Mouse (Mus musculus) liver, embryonic 15.5 days (tissue): ENCODE measurements around the gene Cd200r4. TPM values are rescaled to one million over a fixed set of nuclear protein-coding genes. Genes with fewer than 3 reads are reported as not detected.
"Not testable (repeated sequence)": the region's sequence is repeated elsewhere in the genome, so short reads cannot be mapped to it uniquely, and the experiment has no call there.

ENCODE experiments used
- ATAC-seq: fragments of 200-750 bp; cut with Nextera tagmentation; 2 replicates; pipeline ENCODE4 v1.8.0; 2017; ENCODE audit warnings: moderate number of reproducible peaks, mild to moderate bottlenecking, moderate library complexity; ENCODE audit not compliant: insufficient read depth
- H3K27ac ChIP-seq: fragments of 300-500 bp; sonication (generic); replicated peaks from 2 replicates; pipeline ENCODE4 v1.5.1; 2015; ENCODE audit warnings: mild to moderate bottlenecking, inconsistent platforms
- H3K27me3 ChIP-seq: fragments of 300-500 bp; sonication (generic); 2 replicates; pipeline ENCODE4 v1.6.1; 2015; ENCODE audit warnings: mild to moderate bottlenecking, inconsistent platforms
- H3K36me3 ChIP-seq: fragments of 300-500 bp; sonication (generic); replicated peaks from 2 replicates; pipeline ENCODE4 v1.6.1; 2015; ENCODE audit warnings: moderate library complexity, mild to moderate bottlenecking, inconsistent platforms
- H3K4me1 ChIP-seq: fragments of 300-500 bp; sonication (generic); replicated peaks from 2 replicates; pipeline ENCODE4 v1.6.1; 2015; ENCODE audit warnings: inconsistent platforms
- H3K4me2 ChIP-seq: fragments of 300-500 bp; sonication (generic); 2 replicates; pipeline ENCODE4 v1.6.1; 2015; ENCODE audit warnings: moderate library complexity, mild to moderate bottlenecking, inconsistent platforms
- H3K4me3 ChIP-seq: fragments of 300-500 bp; sonication (generic); replicated peaks from 2 replicates; pipeline ENCODE4 v1.5.1; 2015; ENCODE audit warnings: mild to moderate bottlenecking, inconsistent platforms
- H3K9ac ChIP-seq: fragments of 300-500 bp; sonication (generic); 2 replicates; pipeline ENCODE4 v1.6.1; 2015; ENCODE audit warnings: moderate library complexity, mild to moderate bottlenecking, inconsistent platforms
- H3K9me3 ChIP-seq: fragments of 300-500 bp; sonication (generic); replicated peaks from 2 replicates; pipeline ENCODE4 v1.6.1; 2016; ENCODE audit warnings: inconsistent platforms
- WGBS: fragments of 180-500 bp; shearing (Covaris S2); methylation state at CpG from one replicate; pipeline ENCODE4 v1.1.7; 2015; ENCODE audit warnings: mixed read lengths; ENCODE audit not compliant: insufficient replicate concordance; 5-methylcytosine and 5-hydroxymethylcytosine counted together
- polyA plus RNA-seq: library from polyadenylated mRNA; unstranded; fragments of >200 nt; fragmentation: Nextera tagmentation; extraction: Ambion mirVana; gene quantifications from 2 replicates; pipeline ENCODE4 v1.2.1, GENCODE M21; 2015

Cd200r4 gene
- polyA plus RNA-seq, 1 experiment from 2014 or later = 0.56 TPM

DNA sequence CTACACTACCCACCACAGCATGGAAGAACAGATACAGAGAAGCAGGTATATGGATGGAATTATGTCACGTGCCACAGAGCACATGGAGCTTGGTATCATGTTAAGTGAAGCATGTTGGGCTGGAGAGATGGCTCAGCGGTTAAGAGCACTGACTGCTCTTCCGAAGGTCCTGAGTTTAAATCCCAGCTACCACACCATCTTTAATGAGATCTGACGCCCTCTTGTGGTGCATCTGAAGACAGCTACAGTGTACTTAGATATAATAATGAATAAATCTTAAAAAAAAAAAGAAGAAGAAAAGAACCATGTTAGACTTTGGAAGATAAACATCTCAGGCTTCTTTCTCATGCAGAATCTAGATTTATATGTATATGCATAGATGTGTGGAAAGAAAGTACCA is 30.8 kb upstream of the Cd200r4 start:
- no peak for ATAC-seq
- no peak overlapping the region for H3K4me3 ChIP-seq
- WGBS = 61% methylated on average over 4 of the region's 4 CpGs
- no peaks in the 10 kb centered on the region for H3K9me3 ChIP-seq
- H3K4me1 ChIP-seq = peaks cover 13% of the 10 kb centered on the region
- H3K9ac ChIP-seq = no peak overlapping the region
- H3K27me3 ChIP-seq = no peaks in the 10 kb centered on the region
- no peak overlapping the region for H3K4me2 ChIP-seq
- H3K36me3 ChIP-seq = no peaks in the 10 kb centered on the region
- H3K27ac ChIP-seq = no peak overlapping the region

DNA sequence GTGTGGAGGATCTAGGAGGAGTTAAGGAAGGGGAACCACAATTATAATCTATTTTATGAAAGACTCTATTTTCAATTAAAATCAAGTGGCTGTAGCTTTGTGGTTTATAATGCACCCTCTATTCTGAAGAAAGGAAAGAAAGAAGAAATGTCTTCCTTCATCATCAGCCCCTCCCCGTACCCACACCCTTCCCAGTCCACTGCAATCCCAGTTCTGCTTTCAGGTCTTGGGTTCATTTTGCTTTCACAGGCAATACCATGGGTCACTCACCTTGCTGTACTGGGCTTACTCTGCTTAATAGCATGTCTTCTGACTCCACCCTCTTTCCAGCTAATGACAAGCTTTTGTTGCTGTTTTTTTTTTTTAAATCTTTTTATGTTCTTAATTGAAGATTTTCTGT is 24.6 kb upstream of the Cd200r4 start:
- Histone ChIP-seq H3K4me2 (no peak overlapping the region), H3K36me3 (no peaks in the 10 kb centered on the region), H3K27ac (no peak overlapping the region), H3K4me3 (no peak overlapping the region), H3K9me3 (no peaks in the 10 kb centered on the region), H3K27me3 (no peaks in the 10 kb centered on the region), H3K4me1 (no peaks in the 10 kb centered on the region), H3K9ac (no peak overlapping the region)
- WGBS = 58% methylated on average over 1 of the region's 1 CpGs
- ATAC-seq = no peak

- Histone ChIP-seq H3K27ac (no peak overlapping the region), H3K4me3 (no peak overlapping the region)
- no peak for ATAC-seq
These were observed 17.1 kb upstream of the Cd200r4 start for GRCm38 (mm10) chr16:44794416-44794815.

GRCm38 (mm10) chr16:44805976-44806375 is 5.6 kb upstream of the Cd200r4 start:
- H3K4me2 ChIP-seq = no peak overlapping the region
- ATAC-seq = no peak

More at GRCm38 (mm10) chr16:44794416-44794815, 17.1 kb upstream of the Cd200r4 start:
- no peaks in the 10 kb centered on the region for H3K4me1 ChIP-seq
- H3K36me3 ChIP-seq = no peaks in the 10 kb centered on the region
- H3K9me3 ChIP-seq = no peaks in the 10 kb centered on the region
- no peak overlapping the region for H3K4me2 ChIP-seq
- no peaks in the 10 kb centered on the region for H3K27me3 ChIP-seq
- no peak overlapping the region for H3K9ac ChIP-seq

GRCm38 (mm10) chr16:44810223-44810622 is 1.3 kb upstream of the Cd200r4 start:
- H3K27ac ChIP-seq, ATAC-seq, H3K4me3 ChIP-seq, H3K9me3 ChIP-seq, H3K4me1 ChIP-seq, H3K27me3 ChIP-seq, H3K9ac ChIP-seq, H3K36me3 ChIP-seq, H3K4me2 ChIP-seq: not testable (repeated sequence)
- 81% methylated on average over 4 of the region's 4 CpGs for WGBS

More at GRCm38 (mm10) chr16:44805976-44806375, 5.6 kb upstream of the Cd200r4 start:
- H3K4me3 ChIP-seq = no peak overlapping the region
- no peaks in the 10 kb centered on the region for H3K27me3 ChIP-seq
- no peak overlapping the region for H3K9ac ChIP-seq
- no peaks in the 10 kb centered on the region for H3K36me3 ChIP-seq
- no peaks in the 10 kb centered on the region for H3K9me3 ChIP-seq
- no peak overlapping the region for H3K27ac ChIP-seq
- H3K4me1 ChIP-seq = no peaks in the 10 kb centered on the region

GRCm38 (mm10) chr16:44812468-44813065 is 1.0 kb downstream of the Cd200r4 start:
- Histone ChIP-seq H3K9ac (no peak overlapping the region), H3K4me1 (no peaks in the 10 kb centered on the region), H3K27me3 (no peaks in the 10 kb centered on the region), H3K4me2 (no peak overlapping the region), H3K27ac (no peak overlapping the region), H3K36me3 (no peaks in the 10 kb centered on the region), H3K4me3 (no peak overlapping the region), H3K9me3 (no peaks in the 10 kb centered on the region)
- 62% methylated on average over 6 of the region's 6 CpGs for WGBS
- no peak for ATAC-seq

GRCm38 (mm10) chr16:44818010-44818409 is 6.5 kb downstream of the Cd200r4 start:
- Histone ChIP-seq H3K27ac (no peak overlapping the region), H3K9me3 (no peaks in the 10 kb centered on the region), H3K4me2 (no peak overlapping the region), H3K9ac (no peak overlapping the region), H3K4me3 (no peak overlapping the region), H3K36me3 (no peaks in the 10 kb centered on the region), H3K27me3 (no peaks in the 10 kb centered on the region), H3K4me1 (no peaks in the 10 kb centered on the region)
- no peak for ATAC-seq
- WGBS = 48% methylated on average over 1 of the region's 1 CpGs

DNA sequence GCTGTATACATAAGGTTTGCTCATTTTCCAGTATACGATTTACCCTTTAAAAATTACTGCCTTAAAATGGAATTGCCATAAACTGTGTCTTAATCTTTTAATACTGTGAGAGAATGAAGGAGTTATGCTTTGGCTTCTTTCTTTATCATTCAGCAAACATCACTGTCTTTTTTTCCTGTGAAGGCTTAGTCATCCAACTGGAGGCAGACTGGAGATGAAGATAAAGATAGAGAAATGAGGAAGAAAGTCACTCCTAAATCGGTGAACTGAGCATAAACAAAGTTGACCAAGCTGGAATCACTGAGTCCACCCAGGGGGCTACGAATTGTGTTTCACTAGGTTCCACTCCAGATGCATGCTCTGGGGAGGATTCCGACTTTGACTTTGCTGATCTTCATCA is 9.0 kb downstream of the Cd200r4 start:
- Histone ChIP-seq H3K4me2 (no peak overlapping the region), H3K9ac (no peak overlapping the region), H3K27ac (no peak overlapping the region), H3K9me3 (no peaks in the 10 kb centered on the region), H3K27me3 (no peaks in the 10 kb centered on the region), H3K4me1 (no peaks in the 10 kb centered on the region), H3K4me3 (no peak overlapping the region), H3K36me3 (no peaks in the 10 kb centered on the region)
- no peak for ATAC-seq
- WGBS = 28% methylated on average over 4 of the region's 4 CpGs

DNA sequence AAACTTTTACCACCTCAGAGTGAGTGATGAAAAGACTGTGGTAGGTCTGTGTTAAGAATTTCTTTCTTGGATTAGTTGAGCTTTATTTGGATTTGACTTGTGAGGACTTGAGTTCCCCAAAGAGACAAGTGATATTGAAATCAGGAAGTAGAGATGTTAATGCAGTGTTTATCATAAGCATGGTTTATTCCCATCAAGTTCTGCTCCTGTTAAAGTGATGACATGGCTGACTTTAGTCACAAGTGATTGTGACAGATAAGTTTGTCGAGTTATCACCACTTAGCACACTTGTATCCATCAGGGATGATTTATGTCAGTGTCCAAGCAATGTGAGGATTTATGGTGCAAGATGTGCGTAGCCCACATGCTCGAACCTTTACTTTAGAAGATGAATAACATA is 20.8 kb downstream of the Cd200r4 start:
- no peak for ATAC-seq
- WGBS = 43% methylated on average over 3 of the region's 3 CpGs
- no peaks in the 10 kb centered on the region for H3K36me3 ChIP-seq
- H3K9ac ChIP-seq = no peak overlapping the region
- no peak overlapping the region for H3K27ac ChIP-seq
- no peaks in the 10 kb centered on the region for H3K27me3 ChIP-seq
- H3K4me2 ChIP-seq = no peak overlapping the region
- H3K4me1 ChIP-seq = no peaks in the 10 kb centered on the region
- no peak overlapping the region for H3K4me3 ChIP-seq
- no peaks in the 10 kb centered on the region for H3K9me3 ChIP-seq

DNA sequence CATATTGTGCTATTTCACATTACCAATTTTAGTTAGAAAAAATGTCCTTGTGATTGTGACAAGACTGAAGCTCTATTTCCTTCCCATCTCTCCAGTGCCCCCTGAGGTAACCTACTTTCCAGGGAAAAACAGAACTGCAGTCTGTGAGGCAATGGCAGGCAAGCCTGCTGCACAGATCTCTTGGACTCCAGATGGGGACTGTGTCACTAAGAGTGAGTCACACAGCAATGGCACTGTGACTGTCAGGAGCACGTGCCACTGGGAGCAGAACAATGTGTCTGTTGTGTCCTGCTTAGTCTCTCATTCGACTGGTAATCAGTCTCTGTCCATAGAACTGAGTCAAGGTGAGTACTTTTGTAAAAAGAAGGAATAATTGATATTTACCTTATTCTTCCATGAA is 21.7 kb downstream of the Cd200r4 start:
- not testable (repeated sequence) for H3K4me2 ChIP-seq, H3K36me3 ChIP-seq, H3K27ac ChIP-seq, H3K9me3 ChIP-seq, H3K27me3 ChIP-seq, H3K4me3 ChIP-seq, H3K9ac ChIP-seq, H3K4me1 ChIP-seq, ATAC-seq
- WGBS = 43% methylated on average over 2 of the region's 2 CpGs

GRCm38 (mm10) chr16:44866797-44867196 is 55.3 kb downstream of the Cd200r4 start, which contains the start of gene Cd200r2:
TSS of gene Cd200r2 (plus strand) at chr16:44867097.
- Histone ChIP-seq H3K9ac (no peak within 1 kb of the TSS), H3K36me3 (no peaks in the 10 kb centered on the region), H3K27ac (no peak within 1 kb of the TSS), H3K27me3 (no peaks in the 10 kb centered on the region), H3K9me3 (no peaks in the 10 kb centered on the region), H3K4me3 (no peak within 1 kb of the TSS), H3K4me1 (no peaks in the 10 kb centered on the region), H3K4me2 (no peak within 1 kb of the TSS)
- no peak for ATAC-seq
- WGBS = 56% methylated on average over 2 of the region's 2 CpGs

DNA sequence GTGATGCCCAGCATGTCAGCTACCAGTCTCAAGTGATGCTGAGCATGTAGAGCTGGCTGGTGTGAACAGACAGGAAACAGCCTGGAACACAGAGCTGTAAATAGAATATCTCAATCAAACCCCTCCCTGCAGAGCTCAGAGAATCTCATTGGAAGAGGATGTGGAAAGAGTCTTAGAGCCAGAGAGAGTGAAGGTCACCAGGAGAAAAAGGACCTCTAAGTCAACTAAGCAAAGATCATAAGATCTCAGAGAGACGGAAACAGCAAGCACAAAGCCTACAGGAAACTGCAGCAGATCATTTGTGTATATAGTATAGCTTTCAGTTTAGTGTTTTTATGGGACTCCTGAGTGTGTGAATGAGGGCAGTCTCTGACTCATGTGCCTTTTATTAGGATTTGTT is 63.6 kb downstream of the Cd200r4 start:
- H3K4me3 ChIP-seq = no peak overlapping the region
- H3K4me1 ChIP-seq = no peaks in the 10 kb centered on the region
- no peaks in the 10 kb centered on the region for H3K27me3 ChIP-seq
- no peak overlapping the region for H3K4me2 ChIP-seq
- 48% methylated on average over 1 of the region's 1 CpGs for WGBS
- H3K36me3 ChIP-seq = no peaks in the 10 kb centered on the region
- H3K9ac ChIP-seq = no peak overlapping the region
- H3K9me3 ChIP-seq = no peaks in the 10 kb centered on the region
- ATAC-seq = no peak
- no peak overlapping the region for H3K27ac ChIP-seq
